Mouse (Mus musculus): ENCODE results near the gene Tmem120b.

Tmem120b gene

DNA sequence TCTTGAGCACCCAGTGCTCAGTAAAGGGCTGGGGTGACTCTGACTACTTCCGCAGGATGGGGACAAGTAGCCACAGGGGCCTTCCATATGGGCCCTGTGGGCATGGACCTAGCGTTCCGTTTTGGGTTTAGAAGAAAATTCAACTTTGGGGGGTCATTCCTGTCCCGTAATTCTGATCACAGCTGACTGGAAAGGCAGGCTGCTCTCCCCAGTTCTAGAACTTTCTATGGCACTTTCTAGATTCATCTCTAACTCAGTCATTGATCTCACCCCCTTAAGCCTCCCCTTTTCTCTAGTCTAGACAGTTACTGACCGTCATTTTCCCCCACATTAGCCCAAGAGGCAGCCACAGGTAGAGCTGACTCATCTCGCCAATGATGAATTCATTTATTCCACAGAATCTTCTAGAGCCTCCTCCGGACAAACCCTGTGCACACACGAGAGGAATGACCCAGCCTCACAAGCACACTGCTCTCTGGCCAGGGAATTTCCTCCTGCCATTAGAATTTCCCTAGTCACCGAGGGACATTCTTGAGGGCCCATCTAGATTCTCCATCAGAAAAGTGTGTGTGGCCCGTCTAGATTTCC is 61.0 kb downstream of the Tmem120b start:
- no peak for DNase-seq

- no peak for DNase-seq
Observed at GRCm38 (mm10) chr5:123130030-123130813, 62.0 kb downstream of the Tmem120b start.

DNA sequence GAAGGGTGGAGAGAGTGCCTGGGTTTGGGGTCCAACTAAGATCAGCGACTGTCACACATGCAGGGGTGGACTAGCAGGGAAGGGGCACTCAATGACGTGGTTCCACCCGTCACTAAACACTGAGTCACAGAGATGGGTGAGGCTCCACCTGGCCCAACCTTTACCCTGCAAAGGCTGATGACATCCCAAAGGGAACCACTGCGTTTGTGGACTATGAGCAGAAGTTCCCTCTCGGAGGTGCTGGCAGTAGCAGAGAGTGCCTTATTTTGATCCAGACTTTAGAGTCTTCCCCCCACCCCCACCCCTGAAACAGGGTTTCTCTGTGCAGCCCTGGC is 62.6 kb downstream of the Tmem120b start:
- no peak for DNase-seq

DNA sequence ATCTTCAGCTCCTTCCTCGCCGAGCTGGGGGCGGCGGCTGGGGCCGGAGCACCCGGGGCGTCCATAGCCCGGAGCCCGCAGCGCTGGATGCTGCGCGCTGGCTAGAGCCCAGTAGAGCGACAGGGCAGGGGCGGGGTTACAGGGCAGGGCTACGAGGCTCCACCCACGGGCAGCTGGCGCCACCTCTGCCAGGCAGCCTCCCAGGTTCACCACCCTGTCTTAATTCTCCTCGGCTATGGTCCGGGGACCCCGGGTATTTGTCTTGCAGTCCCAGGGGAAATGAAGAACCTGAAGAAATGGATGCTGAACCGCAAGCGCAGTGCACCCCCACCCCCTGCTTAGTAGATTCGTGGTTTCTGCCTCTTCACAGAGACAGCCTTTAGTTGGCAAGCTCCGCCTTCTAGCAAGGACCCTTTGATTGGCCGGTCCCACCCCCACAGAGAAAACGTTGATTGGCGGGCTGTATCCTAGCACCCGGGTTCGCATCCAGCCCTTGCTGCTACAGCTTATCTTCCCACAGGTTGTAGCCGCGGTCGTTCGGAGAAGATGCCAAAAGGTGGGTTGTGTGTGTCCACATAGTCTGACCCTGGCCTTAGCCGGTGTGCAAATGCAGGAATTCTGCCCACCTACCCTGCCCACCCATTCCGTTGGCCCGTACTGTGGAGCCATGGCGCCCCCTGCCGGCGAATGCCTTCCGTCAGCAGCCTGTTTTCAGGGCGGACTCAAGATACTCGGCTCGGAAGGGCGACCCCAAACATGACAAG is 64.3 kb downstream of the Tmem120b start, which contains the start of gene Rhof:
Gene Rhof (minus strand): TSS at position 385 of the 764 bp plus-strand sequence.
- DNase-seq: peak in 1 of 2 experiments; percentile 83

- DNase-seq: peak in 1 of 2 experiments; percentile 90
Observed at GRCm38 (mm10) chr5:123133083-123133783, 65.0 kb downstream of the Tmem120b start.

GRCm38 (mm10) chr5:123133784-123134143 is 65.5 kb downstream of the Tmem120b start:
- DNase-seq: no peak

DNA sequence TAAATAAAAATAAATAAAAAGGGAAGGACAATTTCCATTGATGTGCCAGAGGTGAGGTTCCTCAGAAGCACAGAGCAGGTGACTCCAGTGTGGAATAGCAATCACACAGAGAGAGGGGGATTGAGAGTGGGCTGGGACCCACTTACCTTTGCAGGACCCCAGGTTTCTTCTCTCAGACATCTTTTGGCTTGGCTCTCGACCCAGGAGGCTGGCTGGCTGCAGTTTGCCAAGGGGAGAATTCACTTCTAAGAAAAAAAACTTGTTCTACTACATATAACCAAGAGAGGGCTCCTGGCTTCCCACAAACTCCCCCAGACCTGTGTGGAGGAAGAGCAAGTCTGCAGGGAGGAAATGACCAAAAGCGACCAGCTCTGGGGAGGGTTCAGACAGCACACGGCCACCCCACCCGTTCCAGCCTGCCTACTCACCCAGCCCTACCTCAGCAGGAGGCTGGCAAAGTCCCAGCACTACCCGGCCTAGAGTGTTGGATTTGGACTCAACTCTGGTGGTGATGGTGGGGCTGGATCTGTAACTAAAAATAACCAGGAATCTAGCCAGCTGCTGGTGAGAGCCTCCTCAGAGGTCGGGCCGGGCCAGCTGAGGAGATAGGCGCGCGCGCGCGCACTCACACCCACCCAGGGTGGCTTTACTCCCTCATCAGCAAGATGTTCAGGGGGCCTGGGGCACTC is 66.1 kb downstream of the Tmem120b start:
- peak in 1 of 2 experiments; percentile 61 for DNase-seq

GRCm38 (mm10) chr5:123134875-123135382 is 66.7 kb downstream of the Tmem120b start:
- DNase-seq: no peak

DNA sequence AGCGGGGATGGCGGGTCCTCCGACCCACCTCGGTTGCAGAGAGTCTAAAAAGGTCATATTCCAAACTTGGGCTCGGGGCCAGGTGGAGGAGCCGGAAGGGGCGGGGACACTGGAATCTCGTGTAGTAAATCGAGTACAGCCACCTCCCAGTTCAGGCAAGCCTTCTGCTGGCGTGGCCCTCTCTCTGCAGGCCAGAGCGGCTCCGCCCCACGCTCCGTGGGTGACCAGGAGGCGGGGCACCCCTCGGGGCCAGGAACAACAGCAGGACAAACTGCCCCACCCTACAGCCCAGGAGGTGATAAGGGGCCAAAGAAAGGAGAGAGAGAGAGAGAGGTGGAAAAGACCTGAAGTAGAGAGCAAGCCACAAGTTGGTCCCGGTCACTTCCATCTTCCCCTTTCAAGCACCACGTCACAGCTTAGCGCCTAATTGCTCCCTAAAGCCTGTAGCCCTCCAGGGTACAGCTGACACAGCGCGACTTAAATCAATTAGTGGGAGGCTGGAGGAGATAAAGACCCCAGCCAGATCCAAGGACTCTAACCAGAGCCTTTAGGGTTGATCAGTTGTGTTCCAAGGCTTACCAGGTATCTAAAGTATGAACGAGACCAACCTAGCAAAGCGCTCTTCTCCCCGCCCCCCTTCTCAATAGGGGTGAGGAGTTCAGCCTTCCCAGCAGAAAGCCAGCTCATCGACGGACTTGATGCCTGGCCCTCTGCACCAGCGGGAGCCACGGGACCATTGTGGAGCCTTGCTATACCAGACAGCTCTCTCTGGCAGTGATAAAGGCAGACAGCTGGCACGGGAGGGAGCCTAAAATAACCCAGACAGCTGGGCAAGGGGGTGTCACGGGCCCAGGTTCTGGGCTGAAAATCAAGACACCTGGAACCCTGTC is 67.5 kb downstream of the Tmem120b start:
- peak; percentile 95 to 96 for DNase-seq

GRCm38 (mm10) chr5:123136361-123137043 is 68.3 kb downstream of the Tmem120b start:
- DNase-seq: peak; percentile 94 to 95

DNA sequence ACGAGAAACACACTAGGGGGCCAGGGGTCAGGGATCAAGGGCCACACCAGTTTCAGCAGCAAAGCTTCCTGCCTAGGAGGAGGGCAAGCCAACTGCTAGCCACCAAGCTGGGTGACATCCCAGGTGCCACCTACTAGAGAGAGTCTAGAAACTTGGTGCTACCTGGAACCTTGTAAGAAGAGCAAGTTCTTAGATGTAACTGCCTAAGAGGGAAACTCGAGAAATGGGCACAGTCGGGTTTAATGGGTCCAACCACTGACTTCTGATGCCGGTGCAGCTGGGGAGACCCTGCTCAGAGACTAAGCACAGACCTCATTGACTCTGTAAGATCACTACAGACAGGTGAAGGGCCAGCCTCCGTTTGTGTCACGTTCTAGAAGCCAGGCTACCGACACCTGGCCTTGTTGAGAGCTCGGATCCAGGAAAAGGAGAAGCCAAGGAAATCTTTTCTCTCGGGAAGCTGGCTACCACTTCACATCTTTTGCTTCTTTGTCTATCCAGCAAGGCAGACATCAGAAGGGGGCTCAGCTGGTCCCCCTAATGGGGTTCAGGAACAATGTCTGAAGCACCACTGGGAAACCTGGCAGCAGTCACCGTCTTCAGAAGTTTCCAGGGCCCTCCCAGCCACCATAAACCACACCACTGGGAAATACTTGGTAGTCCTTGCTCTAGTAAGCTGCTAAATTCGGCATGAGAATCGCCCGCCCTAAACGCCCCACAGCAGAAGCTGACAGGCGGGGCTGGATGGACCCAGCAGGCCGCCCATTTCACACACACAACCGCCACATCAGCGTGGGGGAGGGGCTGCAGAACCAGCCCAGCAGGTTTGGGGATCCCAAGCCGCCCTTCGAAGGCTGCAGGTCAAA is 69.1 kb downstream of the Tmem120b start:
- DNase-seq: peak; percentile 89 to 93

GRCm38 (mm10) chr5:123137910-123138229 is 69.7 kb downstream of the Tmem120b start:
- no peak for DNase-seq

DNA sequence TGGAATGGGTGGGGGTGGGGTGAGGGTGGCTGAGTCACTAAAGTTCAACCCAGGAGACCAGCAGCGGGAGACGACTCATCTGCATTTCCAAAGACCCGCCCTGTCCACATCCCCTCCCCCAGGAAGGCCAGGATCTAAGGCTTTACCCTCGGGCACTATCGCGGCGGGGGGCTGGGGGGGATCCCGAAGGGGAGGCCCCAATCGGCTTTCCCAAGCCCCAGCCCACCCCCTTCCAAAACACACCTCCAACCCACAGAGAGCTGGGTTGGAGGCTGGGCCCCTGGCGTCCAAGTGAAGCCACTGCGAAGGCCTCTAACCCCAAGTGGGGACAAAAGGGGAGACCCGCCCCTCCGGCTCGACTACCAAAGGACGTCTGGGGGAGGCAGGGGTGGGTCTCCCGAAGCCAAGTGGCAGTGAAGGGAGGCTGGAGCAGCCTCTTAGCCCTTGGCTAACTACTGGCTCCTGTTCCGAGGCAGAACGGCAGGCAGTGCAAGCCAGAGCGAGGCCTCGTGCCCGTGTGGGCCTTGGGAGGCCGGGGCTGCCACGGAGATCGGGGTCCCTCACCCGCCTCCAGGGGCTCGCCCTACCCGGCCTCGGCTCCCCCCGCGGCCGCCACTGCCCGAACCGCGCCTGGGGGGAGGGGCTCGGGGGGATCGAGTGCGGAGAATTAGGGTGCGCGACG is 70.2 kb downstream of the Tmem120b start:
- peak; percentile 72 to 85 for DNase-seq

- peak; percentile 85 to 88 for DNase-seq
Observed at GRCm38 (mm10) chr5:123138953-123139721, 70.9 kb downstream of the Tmem120b start.

- DNase-seq: peak in 1 of 2 experiments; percentile 37
Observed at GRCm38 (mm10) chr5:123139722-123140627, 71.8 kb downstream of the Tmem120b start.

DNA sequence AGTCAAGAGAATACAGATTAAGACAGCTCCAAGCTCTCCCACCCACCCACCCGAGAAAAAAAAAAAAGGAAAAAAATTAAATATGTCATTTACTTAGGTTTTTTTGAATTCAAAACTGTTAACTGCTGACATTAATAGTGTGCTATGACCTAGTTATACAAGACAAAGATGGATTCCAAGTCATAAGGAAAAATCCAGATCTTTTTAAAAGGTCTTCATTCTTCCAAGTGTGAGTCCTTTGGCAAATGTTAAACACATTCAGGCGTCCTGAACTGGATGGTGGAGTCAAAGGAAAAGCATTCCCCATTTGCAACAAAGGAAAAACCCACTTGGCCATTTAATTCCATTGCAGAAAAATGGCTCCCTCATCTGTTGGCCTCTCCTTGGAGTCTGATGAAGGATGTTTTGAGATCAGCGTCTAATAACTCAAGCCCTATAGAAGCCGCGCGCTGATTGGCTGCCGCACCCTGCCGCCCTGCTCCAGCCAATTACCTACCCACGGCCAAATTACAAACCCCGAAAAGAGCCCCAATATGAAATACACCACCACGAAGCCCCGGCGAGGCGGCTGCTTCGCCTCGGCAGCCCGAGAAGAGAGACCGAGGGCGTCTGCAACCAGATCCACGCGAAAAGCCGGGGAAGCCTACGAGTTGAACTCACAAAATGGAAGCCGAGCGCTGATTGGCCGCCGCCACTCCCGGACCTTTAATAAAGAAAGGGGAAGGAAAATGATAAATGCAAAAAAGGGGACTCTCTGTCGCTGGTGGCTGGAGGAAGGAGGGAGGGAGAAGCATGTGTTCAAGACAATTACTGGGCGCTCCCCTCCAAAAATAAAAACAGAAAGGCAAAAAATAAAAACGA is 72.7 kb downstream of the Tmem120b start:
- peak; percentile 94 to 95 for DNase-seq
